Mouse (Mus musculus) adrenal gland, postnatal 36 days (tissue): ENCODE measurements around the gene Olfr69. TPM values are rescaled to one million over a fixed set of nuclear protein-coding genes. Genes with fewer than 3 reads are reported as not detected.

Experiments
- total RNA-seq, 2 experiments: library from RNA; stranded (reverse); gene quantifications; 2 replicates each; pipeline ENCODE4 v1.2.3; 2021

Olfr69 gene
- total RNA-seq, 2 experiments from 2014 or later, result not detected

Other genes with a start within 250 kb of the Olfr69 start
- gene Olfr612, start 228.9 kb downstream of the Olfr69 start, total RNA-seq, result not detected
- not detected for gene Olfr613, start 223.5 kb downstream of the Olfr69 start, total RNA-seq
- gene Olfr615, start 215.5 kb downstream of the Olfr69 start, total RNA-seq, result not detected
- not detected for gene Olfr616, start 202.5 kb downstream of the Olfr69 start, total RNA-seq
- gene Olfr617, start 198.5 kb downstream of the Olfr69 start, total RNA-seq, result not detected
- gene Olfr618, start 181.5 kb downstream of the Olfr69 start, total RNA-seq, result not detected
- not detected for gene Olfr619, start 171.0 kb downstream of the Olfr69 start, total RNA-seq
- gene Olfr620, start 159.1 kb downstream of the Olfr69 start, total RNA-seq, result not detected
- gene Olfr622, start 128.9 kb downstream of the Olfr69 start, total RNA-seq, result not detected
- not detected for gene Olfr623, start 107.9 kb downstream of the Olfr69 start, total RNA-seq
- gene Olfr624, start 100.4 kb downstream of the Olfr69 start, total RNA-seq, result not detected
- not detected for gene Olfr625-ps1, start 88.9 kb downstream of the Olfr69 start, total RNA-seq
- gene Olfr243, start 56.9 kb downstream of the Olfr69 start, total RNA-seq, result not detected
- not detected for gene Olfr628, start 41.2 kb downstream of the Olfr69 start, total RNA-seq
- not detected for gene Olfr629, start 26.7 kb downstream of the Olfr69 start, total RNA-seq
- not detected for gene Olfr630, start 14.3 kb downstream of the Olfr69 start, total RNA-seq
- not detected for gene Olfr68, start 8.1 kb upstream of the Olfr69 start, total RNA-seq
- gene Olfr67, start 20.2 kb upstream of the Olfr69 start, total RNA-seq, result not detected
- 100 to 1,000 TPM; 243 to 471 TPM for gene Hbb-bt, start 42.4 kb upstream of the Olfr69 start, total RNA-seq
- gene Hbb-bs, start 56.5 kb upstream of the Olfr69 start, total RNA-seq, result 1,000 to 10,000 TPM; 1,998 to 3,266 TPM
- gene Hbb-bh2, start 68.9 kb upstream of the Olfr69 start, total RNA-seq, result not detected
- not detected for gene Hbb-bh1, start 71.6 kb upstream of the Olfr69 start, total RNA-seq
- not detected for gene Hbb-y, start 81.6 kb upstream of the Olfr69 start, total RNA-seq
- not detected for gene Olfr66, start 114.7 kb upstream of the Olfr69 start, total RNA-seq
- gene Olfr64, start 122.9 kb upstream of the Olfr69 start, total RNA-seq, result not detected
- not detected for gene Olfr65, start 131.9 kb upstream of the Olfr69 start, total RNA-seq
- not detected for gene Olfr631, start 157.2 kb upstream of the Olfr69 start, total RNA-seq
- gene Olfr632, start 162.8 kb upstream of the Olfr69 start, total RNA-seq, result not detected
- gene Olfr633, start 172.8 kb upstream of the Olfr69 start, total RNA-seq, result not detected
- gene Olfr635, start 199.6 kb upstream of the Olfr69 start, total RNA-seq, result not detected
- gene Olfr638, start 227.2 kb upstream of the Olfr69 start, total RNA-seq, result not detected
- gene Olfr639, start 245.7 kb upstream of the Olfr69 start, total RNA-seq, result not detected